Mouse (Mus musculus): ENCODE data around the gene Twist2. TPM values are rescaled to one million over a fixed set of nuclear protein-coding genes. Genes with fewer than 3 reads are reported as not detected.

Twist2 gene
- total RNA-seq (2021) = 1.7 and 2.3 TPM in 2 replicates
- long read RNA-seq, experiment 1 = 0 reads
- long read RNA-seq, experiment 2 = 0 reads

DNA sequence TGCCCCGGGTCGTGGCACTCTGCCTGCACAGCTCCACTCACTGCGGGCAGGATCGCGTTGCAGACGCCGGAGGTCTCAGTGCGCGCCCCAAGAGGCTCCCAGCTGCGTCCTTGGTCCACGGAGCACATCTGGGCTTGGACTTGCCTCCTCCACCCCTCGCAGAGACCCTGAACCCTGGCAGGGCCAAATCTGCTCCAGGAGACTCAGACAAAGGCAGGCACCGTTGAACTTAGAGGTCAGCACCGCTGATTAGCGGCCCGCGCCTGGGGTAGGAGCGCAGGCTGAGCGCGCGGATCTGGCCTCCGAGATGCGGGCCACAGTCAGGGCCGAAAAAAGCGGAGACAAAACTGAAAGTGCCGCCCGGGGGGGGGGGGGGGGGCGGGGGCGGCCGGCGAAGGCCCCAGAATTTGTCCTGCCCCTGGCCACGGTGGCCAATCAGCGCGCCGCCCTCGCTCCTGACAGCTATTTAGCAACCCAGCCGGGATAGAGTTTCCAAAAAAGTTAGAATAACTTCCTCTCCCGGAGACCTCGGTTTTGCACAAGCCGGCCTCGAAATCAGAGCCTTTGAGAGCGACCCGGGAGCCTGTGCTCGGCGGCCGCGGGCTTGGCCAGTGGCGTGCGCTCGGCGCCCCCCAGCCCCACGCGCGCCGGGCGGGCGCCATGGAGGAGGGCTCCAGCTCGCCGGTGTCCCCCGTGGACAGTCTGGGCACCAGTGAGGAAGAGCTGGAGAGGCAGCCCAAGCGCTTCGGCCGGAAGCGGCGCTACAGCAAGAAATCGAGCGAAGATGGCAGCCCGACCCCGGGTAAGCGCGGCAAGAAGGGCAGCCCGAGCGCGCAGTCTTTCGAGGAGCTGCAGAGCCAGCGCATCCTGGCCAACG, at the start of gene Twist2:
Gene Twist2 (plus strand): TSS at position 495 of the 877 bp plus-strand sequence.
- peak; percentile 75 for DNase-seq

DNA sequence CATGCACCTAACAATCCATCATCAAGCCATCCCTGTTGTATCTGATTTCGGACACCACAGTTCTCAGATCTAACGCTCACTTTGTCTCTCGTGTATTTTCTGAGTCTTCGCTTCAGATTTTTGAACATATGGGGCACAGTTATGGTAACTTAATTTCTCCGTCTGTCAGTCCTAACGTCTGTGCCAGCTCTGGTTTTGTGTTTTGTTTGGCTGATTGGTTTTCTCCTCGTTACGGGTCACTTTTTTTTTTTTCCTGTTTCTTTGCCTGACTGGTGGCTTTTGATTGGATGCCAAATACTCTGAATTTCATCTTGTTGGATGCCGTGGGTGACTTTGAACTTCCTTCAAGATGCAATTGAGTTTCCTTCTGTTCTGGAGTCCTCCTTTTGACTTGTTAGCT, 48.3 kb upstream of the Twist2 start:
- DNase-seq = no peak

DNA sequence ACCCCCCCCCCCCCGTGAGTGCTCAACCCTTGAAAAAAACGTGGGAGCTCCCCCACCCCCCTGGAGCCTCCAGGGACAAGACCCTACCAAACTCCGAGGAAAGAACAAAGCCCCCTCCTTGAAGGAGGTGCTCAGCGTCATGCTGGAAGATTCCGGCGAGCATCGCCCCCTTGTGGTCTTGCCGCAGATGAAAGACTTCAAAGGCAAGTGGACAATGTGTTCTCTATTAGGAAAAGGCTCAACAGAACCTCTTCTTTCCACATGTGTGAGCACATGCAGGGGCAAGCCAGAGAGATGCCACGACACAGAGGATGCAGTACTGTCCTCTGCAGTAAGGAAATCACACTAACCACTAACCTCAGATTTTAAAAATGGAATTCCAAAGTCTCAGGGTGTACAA, 46.2 kb upstream of the Twist2 start:
- peak; percentile 81 for DNase-seq

DNA sequence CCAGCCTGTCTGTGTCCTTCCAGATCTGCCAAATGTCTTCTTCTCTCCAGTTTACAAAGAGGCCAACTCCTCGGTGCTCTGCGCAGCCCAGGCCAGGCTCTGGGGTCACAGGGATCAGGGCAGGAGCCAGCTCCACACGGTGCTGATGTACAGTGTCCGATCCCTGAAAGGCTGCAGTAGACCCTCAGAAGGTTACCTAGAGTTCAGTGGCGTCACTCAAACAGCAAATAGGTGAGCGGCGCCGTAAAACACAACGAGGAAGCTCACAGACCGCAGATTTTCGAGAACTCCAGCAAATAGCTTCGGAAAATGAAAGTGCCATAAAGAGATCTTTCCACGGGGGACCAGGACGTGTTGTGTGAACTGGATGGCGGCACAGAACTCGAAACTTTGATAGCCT, 44.0 kb upstream of the Twist2 start:
- no peak for DNase-seq

DNA sequence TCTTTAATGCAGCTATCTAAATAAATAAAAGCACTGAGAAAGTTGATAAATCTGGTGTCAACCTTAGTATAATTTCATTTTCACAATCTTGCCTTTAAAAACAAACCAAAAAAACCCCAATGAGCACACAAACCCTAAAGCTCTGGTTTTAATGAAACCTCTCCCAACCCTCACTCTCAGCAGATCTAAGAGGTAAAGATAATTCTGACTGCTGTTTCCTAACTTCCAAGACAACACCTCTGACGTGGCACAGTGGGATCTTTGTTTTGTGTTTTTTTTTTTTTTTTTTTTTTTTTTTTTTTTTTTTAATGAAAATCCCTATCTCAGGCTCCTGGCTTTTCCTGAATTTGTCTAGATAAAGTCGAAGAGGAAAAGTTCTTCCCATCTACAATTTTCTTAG, 43.1 kb upstream of the Twist2 start:
- DNase-seq = no peak

DNA sequence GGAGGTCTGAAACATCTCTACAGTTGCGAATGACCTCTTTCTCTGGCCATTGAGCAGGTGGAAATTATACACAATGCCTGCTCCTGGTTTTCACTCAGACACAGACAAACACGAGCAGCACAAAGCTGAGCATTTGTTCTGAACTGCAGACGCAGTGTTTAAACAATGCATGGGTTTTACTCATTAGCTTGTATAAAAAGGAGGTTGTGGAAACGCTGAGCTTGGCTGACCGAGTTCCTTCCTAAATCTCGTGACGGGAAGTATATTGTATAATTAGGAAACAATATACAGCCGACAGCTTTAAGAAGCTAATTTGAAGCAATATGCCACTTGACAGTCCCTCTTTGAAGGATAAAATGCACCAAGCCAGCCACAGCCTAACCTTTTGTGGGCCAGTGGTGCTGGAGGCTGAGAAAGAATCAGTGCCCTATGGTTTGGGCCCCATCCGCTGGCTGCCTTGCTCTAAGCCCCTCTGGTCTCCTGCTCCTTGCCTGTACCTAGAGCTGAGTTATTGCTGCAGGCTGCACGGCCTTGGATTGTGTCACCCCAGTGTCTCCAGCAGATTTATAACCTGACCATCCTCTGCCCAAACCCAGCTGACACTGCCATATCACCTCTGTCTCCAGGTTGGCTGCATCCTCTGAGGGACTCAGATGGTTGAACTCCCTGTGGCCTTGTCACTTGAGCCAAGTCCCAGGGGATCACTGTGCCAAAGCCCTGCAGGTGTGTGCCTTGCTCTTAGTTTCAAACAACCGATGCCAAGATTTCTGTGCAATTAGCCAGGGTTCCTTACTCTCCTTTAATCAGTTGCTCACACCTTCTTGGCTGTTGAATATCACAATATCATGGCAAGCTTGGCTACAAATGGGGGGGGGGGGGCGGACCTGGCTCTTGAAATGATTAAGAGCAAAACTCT, 42.4 kb upstream of the Twist2 start:
- peak; percentile 9 for DNase-seq

DNA sequence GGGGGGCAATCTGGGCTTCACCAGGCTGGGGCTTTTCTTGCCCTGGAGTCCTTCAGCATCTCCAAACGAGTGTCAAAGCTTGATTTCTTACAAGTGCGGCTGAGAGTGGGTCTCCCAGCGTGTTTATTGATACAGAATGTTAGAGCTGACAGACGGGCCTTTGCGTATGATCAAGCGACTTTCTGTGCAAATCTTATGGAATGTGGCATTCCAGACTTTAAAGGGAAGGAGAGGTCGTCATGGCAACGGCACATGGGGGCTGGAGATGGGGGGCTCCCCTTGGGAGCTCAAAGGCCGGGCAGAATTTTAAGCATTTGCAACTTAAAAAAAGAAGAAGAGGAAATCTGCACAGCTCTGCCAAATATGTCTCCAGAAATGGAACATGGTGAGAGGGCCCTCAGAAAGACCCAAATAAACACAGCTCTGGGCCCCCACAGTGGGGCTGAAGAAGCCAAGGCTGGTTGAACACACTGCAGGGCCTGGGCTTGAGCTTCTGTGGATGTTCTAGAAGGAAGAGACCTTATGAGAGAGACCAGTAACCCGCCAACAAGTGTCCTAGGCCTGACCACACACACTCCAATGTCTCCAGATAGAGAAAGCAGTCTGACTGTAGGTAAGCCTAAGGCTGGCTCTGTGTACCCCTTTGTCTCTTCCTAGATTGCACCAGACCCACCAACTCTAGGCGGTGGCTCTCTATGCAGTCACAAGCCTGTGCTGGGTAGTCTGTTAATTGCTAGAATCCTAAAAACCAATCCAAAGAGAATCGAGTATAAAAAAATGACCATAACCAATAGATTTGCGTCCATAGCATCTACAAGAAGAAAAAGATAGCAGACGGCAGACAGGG, 40.9 kb upstream of the Twist2 start:
- no peak for DNase-seq

DNA sequence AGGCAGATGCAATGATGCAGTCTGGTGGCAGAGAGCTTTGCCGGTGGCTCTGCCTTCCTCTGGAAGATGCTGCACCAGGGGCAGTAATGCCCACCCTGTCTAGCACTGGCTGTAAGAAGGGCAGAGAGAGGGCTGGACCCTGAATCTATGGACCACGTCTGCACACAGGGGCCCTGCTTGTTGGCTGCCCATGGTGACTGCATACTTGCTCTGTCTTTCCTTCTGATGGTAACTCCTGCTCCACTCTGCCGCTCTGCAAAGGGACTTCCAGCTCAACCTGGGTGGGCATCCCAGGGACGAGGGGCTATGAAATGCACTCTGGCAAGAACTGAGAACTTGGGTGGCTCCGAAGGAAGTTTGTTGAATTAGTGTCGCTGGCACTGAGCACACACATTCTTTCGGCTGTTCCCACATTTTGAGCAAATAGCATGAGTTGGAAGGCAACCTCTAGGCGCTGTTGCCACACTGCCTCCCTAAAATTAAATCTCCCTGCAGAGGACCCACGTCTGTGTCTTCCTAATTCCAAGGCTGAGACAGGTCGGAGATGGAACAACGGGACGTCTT, 38.7 kb upstream of the Twist2 start:
- no peak for DNase-seq

DNA sequence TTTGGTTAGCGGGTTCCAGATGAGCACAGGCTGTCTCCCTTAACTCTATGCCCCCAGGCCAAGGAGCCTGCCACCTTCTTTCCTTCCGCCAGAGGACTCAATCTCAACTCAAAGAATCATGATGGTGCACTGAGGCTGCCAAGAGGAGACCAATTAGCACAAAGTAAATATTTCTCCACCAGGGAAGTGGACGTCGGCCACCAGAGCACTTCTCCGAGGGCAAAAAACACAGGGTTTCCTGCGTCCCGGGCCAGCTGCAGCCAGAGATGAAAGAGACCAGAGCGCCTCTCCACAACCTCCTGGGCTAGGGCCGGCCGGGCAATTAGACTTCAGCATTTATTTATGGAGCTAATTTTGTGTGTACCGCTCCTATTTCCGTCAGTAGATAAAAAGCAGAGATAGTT, 31.0 kb upstream of the Twist2 start:
- peak; percentile 11 for DNase-seq

DNA sequence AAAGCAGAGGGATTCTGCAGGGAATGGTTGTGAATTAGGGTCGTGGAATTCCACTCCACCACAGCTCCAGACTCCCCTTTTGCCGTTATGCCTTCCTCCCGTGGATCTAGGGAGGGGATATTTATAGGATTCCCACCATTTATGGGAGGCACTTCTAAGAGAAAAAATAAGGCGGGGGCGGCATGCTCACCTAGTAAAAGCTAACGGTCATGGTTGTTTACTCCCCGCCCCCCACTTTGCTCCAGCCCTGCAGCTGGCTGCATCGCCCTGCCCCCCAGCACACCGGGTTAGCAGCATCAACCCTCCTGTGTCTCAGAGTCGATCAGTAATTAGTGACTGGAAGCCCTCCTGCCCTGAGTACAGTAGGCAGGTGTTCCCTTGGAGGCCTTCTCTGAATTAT, 30.6 kb upstream of the Twist2 start:
- DNase-seq = no peak

DNA sequence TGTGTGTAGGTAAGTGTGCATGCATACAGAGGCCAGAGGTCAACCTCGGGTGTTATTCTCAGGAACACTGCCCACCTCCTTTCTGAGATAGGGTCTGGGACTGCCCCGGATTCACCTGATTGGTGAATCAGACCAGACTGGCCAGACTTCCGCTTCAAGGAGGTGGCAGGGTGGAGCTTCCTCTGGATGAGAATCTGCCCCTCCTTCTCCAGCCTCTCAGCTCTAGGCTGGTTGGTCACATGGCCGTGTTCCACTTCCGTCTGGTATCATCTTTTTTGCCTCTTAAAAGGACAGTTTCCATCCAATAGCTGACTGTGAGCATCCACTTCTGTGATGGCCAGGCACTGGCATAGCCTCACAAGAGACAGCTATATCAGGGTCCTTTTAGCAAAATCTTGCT, 24.3 kb upstream of the Twist2 start:
- DNase-seq = no peak

DNA sequence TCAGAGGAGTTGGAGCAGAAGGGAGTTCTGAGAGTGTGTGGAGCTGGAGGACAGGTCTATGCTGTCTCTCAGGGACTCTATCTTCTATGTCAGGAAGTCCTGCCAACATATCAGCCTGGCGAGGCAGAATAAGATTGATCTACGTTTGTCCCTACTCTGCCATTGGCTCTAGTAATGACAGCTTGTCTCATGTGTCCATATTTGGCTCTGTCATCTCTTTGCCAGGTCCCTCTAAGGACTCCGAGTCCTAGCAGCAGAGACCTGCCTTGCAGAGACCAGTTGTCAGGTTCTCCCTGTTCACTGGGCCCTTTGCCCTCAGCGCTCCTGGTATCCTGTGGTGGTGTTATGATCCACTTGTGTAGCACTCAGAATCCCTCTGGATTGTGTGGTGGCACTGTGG, 21.4 kb upstream of the Twist2 start:
- DNase-seq = no peak

DNA sequence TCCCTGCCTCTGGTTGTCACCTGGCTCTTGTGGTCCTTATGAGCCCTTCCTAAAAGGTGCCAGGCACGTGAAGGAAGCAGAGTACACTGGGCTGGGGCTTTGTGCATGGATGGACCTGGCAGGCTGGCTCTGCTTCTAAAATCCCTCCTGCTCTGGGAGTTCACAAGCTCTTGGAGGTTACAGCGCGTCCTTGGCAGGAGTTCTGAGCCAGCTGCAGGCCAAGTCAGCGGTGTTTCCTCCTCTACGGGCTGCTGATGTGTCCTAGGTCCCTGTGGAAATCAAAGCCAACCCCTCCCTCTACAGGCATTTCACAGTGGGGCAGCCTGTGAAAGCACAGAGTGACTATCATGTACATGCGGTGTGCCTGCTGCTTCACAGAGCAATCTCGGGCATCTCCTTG, 20.1 kb upstream of the Twist2 start:
- DNase-seq = peak; percentile 67

DNA sequence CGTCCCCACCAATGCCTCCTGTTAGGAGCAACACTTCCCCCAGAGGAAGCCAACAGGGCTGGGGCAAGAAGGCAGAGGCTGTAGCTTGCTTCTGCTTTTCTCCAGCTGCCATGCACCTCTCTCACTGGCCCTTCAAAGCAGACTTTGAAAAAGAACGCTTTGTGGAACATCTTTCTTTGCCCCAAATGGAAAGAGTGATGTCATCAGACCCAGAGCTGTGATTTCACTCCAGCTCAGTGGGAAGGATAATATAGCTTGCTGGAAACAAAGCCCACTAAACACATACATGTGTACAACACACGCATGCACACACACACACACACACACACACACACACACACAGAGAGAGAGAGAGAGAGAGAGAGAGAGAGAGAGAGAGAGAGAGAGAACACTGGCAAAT, 17.1 kb upstream of the Twist2 start:
- DNase-seq = no peak

DNA sequence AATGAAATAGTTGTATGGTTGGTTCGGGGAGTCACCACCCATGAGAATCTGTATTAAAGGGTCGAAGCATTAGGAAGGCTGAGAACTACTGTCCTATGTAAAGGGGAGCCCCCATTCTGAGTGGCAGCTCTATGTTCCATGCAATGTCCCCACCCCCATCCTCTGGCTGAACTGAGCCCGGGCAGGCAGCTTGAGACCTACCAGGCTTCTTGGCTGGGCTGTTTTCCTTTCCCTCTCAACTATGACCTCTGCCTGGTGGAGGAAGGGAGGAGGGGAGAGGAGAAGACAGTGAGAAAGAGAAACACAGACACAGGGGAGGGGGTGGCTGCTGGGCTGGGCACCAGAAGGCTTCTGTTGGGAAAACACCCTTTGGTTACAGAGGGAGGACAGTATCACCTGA, 1.9 kb upstream of the Twist2 start:
- no peak for DNase-seq

DNA sequence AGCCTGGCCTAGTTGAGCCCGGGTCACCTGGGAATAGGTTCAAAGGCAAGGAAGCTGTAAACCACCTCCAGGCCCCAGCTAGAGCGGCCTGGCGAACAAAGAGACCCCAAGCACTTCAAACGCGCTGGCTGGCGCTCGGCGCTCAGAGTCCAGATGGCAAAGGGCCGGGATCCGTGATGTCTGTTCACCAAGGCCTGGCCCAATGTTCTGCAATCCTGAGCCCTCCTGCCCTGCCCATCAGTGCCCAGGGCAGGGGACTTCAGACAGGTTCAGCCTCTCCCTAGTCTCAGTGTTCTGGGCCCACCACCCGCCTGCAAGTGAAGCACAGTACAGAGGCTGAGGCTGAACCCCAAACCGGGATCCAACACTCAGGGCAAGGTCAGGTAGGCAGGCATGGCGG, 913 bp upstream of the Twist2 start:
- DNase-seq = no peak

DNA sequence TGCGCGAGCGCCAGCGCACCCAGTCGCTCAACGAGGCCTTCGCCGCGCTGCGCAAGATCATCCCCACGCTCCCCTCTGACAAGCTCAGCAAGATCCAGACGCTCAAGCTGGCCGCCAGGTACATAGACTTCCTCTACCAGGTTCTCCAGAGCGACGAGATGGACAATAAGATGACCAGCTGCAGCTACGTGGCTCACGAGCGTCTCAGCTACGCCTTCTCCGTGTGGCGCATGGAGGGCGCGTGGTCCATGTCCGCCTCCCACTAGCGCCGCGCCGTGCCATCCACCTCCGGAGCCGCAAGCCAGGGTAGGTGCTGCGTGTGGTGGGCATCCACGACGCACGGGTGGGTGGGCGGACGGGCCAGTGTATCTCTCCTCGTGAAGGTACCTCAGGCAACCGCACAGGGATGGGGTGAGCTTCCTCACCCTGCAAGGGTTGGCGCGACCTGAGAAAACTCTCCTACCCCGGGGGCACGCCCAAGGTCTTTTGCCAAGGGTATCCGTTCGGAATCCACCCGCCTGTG, 644 bp downstream of the Twist2 start:
- DNase-seq = no peak

DNA sequence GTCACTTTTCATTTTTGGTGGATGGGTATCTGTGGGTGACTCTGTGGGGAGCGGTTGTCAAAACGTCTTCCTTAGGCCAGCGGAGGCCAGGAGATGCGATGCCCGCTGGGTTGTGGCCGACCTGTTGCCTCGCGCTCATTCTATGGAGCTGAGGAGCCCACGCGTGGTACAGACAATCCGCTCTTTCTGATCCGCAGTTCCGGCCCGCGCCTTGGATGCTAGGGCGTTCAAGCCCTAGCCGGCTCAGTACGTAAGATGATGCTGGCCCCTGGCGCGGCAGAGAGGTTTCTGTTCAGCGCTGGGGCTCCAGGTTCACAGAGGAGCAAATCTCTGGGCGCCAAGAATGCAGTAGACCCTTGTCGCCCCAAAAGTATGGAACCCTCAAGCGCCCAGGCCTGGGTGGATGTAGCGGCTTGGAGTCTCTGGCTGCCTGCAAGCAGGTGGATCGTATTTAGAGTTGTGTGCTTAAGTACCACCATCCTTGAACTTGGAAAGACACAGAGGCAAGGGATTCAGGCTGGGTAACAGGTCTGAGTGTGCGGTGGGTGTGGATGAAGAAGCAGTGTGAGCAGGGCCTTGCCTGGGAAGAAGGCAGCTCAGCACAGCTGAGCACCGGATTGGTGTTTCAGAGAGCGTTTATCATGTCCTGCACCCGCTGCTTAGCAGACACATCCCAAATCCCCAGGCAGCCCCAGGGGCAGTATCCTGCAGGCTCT, 1.3 kb downstream of the Twist2 start:
- DNase-seq = no peak

DNA sequence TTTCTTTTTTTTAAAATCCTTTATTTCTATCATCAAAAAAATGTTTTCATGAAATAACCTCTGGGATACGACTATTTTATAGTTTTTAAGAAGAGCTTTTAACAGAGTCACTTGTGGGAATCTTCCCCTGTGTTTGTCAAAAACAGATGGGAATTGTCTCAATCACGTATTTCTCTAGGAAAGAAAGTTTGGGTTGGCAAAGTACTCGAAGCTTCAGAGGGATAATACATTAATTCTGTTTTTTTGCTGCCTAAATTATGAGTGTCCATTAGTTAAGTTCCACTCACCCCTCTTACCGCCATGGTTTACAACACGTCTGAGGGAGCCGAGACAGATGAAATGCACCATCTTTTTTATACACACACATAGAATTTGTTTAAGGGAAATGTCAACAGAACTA, 2.2 kb downstream of the Twist2 start:
- no peak for DNase-seq

DNA sequence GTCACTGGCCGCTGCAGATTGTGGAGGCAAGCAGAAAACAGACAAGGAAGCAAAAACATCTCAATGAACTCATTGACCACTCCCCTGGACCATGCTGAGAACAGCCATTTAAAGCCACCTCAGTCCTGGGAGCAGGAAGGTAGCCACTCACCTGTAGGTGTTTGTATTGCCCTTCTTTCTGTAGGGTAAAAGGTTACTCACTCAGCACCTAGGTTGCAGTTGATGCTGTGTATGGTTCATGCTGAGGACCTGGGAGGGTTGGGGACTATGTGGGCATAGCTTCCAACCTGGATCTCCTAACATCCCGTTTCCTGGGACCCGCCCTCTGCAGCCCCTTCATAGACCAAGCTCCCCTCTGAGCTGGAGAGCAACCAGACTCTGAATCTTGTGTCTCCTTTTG, 14.8 kb downstream of the Twist2 start:
- no peak for DNase-seq

DNA sequence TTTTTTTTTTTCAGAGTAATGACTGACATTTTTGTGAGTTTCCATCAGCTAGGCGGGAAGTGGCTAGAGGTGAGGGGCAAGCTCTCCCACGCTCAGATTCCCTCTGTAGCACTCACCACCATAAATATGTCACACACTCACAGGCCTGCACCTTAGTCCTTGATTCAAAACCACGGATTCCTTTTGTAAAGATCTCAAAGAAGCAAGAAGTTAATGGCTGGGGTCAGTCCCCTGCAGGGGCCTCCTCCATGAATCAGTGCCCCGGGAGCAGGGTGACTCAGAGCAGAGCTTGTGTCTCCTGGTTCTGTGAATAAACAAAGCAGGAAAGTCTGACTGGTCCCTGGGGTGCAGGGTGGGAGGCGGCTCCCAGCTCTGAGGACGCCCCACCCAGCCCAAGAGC, 15.3 kb downstream of the Twist2 start:
- peak; percentile 55 for DNase-seq
